Mouse (Mus musculus) heart, postnatal 36 days (tissue): Measurements from ENCODE around the gene Gm10428. TPM values are rescaled to one million over a fixed set of nuclear protein-coding genes. Genes with fewer than 3 reads are reported as not detected.

Experiments
- DNase-seq, 2 experiments: peaks; one replicate each; pipeline ENCODE4 v3.0.0; 2021 to 2022
- intact Hi-C: fragments of 180-260 bp; cut with DNase I; formaldehyde crosslinking; loops from one replicate; pipeline ENCODE4 v1.15.1; 2025
- total RNA-seq, 2 experiments: library from RNA; stranded (reverse); gene quantifications; 2 replicates each; pipeline ENCODE4 v1.2.3; 2021

Gm10428 gene
- total RNA-seq, 2 experiments from 2014 or later, result not detected

GRCm38 (mm10) chr11:62760755-62761457, 8.0 kb downstream of the Gm10428 start:
- intact Hi-C loops, result no loop called here
- DNase-seq, result no peak

- no peak for DNase-seq
- intact Hi-C loops, result no loop called here
Measured at GRCm38 (mm10) chr11:62776510-62776909, 23.6 kb downstream of the Gm10428 start.

DNA sequence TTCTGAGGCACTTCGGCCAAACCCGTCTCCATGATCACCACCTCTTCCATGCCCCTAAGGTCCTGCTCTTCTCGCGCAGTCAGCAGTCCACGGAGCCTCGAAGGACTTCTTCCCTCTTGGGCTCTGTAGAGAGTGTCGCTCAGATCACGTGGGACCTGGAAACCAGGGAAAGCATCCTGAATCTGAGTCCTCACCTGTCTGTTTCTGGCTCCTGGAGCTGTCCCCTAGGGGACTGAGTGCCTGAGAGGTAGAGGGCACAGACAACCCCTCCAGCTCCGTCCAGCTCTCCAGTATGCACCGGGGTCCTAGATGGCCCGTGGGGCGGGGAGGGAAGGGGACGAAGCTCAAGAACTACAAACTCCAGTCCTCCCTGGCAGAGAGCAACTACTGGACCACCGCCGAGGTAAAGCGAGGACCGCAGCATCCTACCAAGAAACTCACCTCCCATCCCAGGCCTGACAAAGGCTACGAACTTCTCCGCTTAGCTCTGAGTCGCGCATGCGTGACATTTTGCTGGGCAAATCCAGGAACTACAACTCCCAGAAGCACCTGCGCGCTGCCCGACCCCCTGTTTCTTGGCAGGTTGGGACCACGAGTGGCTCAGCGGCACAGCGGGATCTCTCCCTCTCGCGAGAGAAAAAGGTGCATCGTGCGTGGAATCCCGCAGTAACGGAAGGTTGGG, 36.2 kb downstream of the Gm10428 start, which contains the start of gene Zfp286:
Zfp286 (minus strand) TSS at position 528 of the 682 bp plus-strand sequence.
- DNase-seq, result peak; percentile 70 to 75
- intact Hi-C loops, result no loop called here

- intact Hi-C loops, result no loop called here
- no peak for DNase-seq
Measured at GRCm38 (mm10) chr11:62789617-62789936, 36.7 kb downstream of the Gm10428 start.

Other genes starting within 250 kb of the Gm10428 start
- 10 to 100 TPM; 22.8 to 25.0 TPM for gene Cenpv, start 213.8 kb upstream of the Gm10428 start, total RNA-seq
- 100 to 1,000 TPM; 708 to 720 TPM for gene Ubb, start 201.9 kb upstream of the Gm10428 start, total RNA-seq
- 1 to 10 TPM; 2.8 to 2.9 TPM for gene Trpv2, start 178.6 kb upstream of the Gm10428 start, total RNA-seq
- gene Lrrc75a, start 104.6 kb upstream of the Gm10428 start, total RNA-seq, result 1 to 10 TPM; 4.4 to 7.1 TPM
- gene Mmgt2, start 104.4 kb upstream of the Gm10428 start, total RNA-seq, result 1 to 10 TPM; 5.4 to 9.9 TPM
- gene Zfp287, start 21.2 kb upstream of the Gm10428 start, total RNA-seq, result 1 to 10 TPM; 2.0 to 2.6 TPM
- 1 to 10 TPM in 1 of 2 experiments, under 1 TPM in 1; 0.70 to 1.1 TPM for gene Zfp286, start 36.4 kb downstream of the Gm10428 start, total RNA-seq
- gene Trim16, start 67.1 kb downstream of the Gm10428 start, total RNA-seq, result 1 to 10 TPM; 6.8 to 7.1 TPM
- gene Fbxw10, start 94.0 kb downstream of the Gm10428 start, total RNA-seq, result under 1 TPM in 1 of 2 experiments, not detected in 1; 0.30 TPM
- gene Tvp23b, start 126.4 kb downstream of the Gm10428 start, total RNA-seq, result 10 to 100 TPM; 18.6 to 18.8 TPM
- gene Cdrt4, start 198.1 kb downstream of the Gm10428 start, total RNA-seq, result not detected